Mouse (Mus musculus) liver, embryonic 11.5 days (tissue): ENCODE measurements around the gene Pnpla3. TPM values are rescaled to one million over a fixed set of nuclear protein-coding genes. Genes with fewer than 3 reads are reported as not detected.
A peak's percentile ranks its signal among the peaks of the same experiment; 100 is the strongest.

Source experiments
- ATAC-seq: fragments of 200-750 bp; cut with Nextera tagmentation; replicated peaks from 2 replicates; pipeline ENCODE4 v1.8.0; 2017; ENCODE audit warnings: moderate number of reproducible peaks, mild to moderate bottlenecking, moderate TSS enrichment, moderate library complexity; ENCODE audit not compliant: low FRiP score
- DNase-seq: peaks from one replicate; pipeline ENCODE4 v3.0.0-alpha.2; 2017; ENCODE audit warnings: low spot score
- H3K27ac ChIP-seq: fragments of 300-500 bp; sonication (generic); 2 replicates; pipeline ENCODE4 v1.5.1; 2014; ENCODE audit warnings: mild to moderate bottlenecking, low read depth, low read length, control low read depth
- H3K27me3 ChIP-seq: fragments of 300-500 bp; sonication (generic); replicated peaks from 2 replicates; pipeline ENCODE4 v1.6.1; 2014; ENCODE audit warnings: low read length, mixed read lengths; ENCODE audit not compliant: control insufficient read depth, insufficient read depth
- H3K36me3 ChIP-seq: fragments of 300-500 bp; sonication (generic); 2 replicates; pipeline ENCODE4 v1.6.1; 2014; ENCODE audit warnings: mild to moderate bottlenecking, low read length, moderate library complexity, mixed read lengths; ENCODE audit not compliant: control insufficient read depth, insufficient read depth
- H3K4me1 ChIP-seq: fragments of 300-500 bp; sonication (generic); replicated peaks from 2 replicates; pipeline ENCODE4 v1.6.1; 2014; ENCODE audit warnings: low read length, mixed read lengths; ENCODE audit not compliant: control insufficient read depth, insufficient read depth
- H3K4me2 ChIP-seq: fragments of 300-500 bp; sonication (generic); 2 replicates; pipeline ENCODE4 v1.6.1; 2014; ENCODE audit warnings: mild to moderate bottlenecking, control low read depth, moderate library complexity
- H3K4me3 ChIP-seq: fragments of 300-500 bp; sonication (generic); 2 replicates; pipeline ENCODE4 v1.5.1; 2014; ENCODE audit warnings: low read depth, low read length, control low read depth
- H3K9ac ChIP-seq: fragments of 300-500 bp; sonication (generic); 2 replicates; pipeline ENCODE4 v1.6.1; 2014; ENCODE audit warnings: low read depth, low read length, control low read depth
- H3K9me3 ChIP-seq: fragments of 300-500 bp; sonication (generic); 2 replicates; pipeline ENCODE4 v1.6.1; 2016; ENCODE audit warnings: low read length, inconsistent platforms, mixed read lengths; ENCODE audit not compliant: control insufficient read depth
- WGBS: fragments of 180-500 bp; shearing (Covaris S2); extraction: QIAGEN DNeasy Blood & Tissue Kit; methylation state at CpG from one replicate; pipeline ENCODE4 v1.1.7; 2014; 5-methylcytosine and 5-hydroxymethylcytosine counted together
- microRNA-seq: library from miRNA; unstranded; fragments of <30 nt; microRNA quantifications from one replicate; pipeline ENCODE4, GENCODE M21; 2017; ENCODE audit warnings: borderline number of aligned reads
- polyA plus RNA-seq: library from polyadenylated mRNA; unstranded; fragments of >200 nt; fragmentation: Nextera tagmentation; extraction: Ambion mirVana; gene quantifications from 2 replicates; pipeline ENCODE4 v1.2.1, GENCODE M21; 2014

The Pnpla3 gene
- polyA plus RNA-seq, 1 experiment from 2014 or later = 2.3 TPM

- peaks cover 26% of the 10 kb centered on the region for H3K4me1 ChIP-seq
- WGBS = 2% methylated on average over 16 of the region's 16 CpGs
- peak; percentile 71 for DNase-seq
These were observed 63.6 kb downstream of the Pnpla3 start for GRCm38 (mm10) chr15:84231113-84231712.

GRCm38 (mm10) chr15:84231721-84232561 is 64.3 kb downstream of the Pnpla3 start, which contains the start of gene Parvb:
Gene Parvb, plus strand, starts transcription at chr15:84232043.
- Histone ChIP-seq H3K4me2 (peak within 1 kb of the TSS; percentile 87), H3K9me3 (no peaks in the 10 kb centered on the region), H3K27ac (peak within 1 kb of the TSS; percentile 89), H3K36me3 (no peaks in the 10 kb centered on the region), H3K27me3 (no peaks in the 10 kb centered on the region), H3K9ac (peak within 1 kb of the TSS; percentile 77), H3K4me3 (peak within 1 kb of the TSS; percentile 74), H3K4me1 (peaks cover 26% of the 10 kb centered on the region)
- DNase-seq (peak; percentile 72), ATAC-seq (peak; percentile 70)
- WGBS = under 1% methylated on average over 53 of the region's 53 CpGs

More at GRCm38 (mm10) chr15:84231113-84231712, 63.6 kb downstream of the Pnpla3 start:
- Histone ChIP-seq H3K27me3 (no peaks in the 10 kb centered on the region), H3K9me3 (no peaks in the 10 kb centered on the region), H3K36me3 (no peaks in the 10 kb centered on the region), H3K9ac (peak overlapping the region; percentile 77), H3K4me3 (peak overlapping the region; percentile 74), H3K27ac (peak overlapping the region; percentile 89), H3K4me2 (peak overlapping the region; percentile 87)
- ATAC-seq = peak; percentile 93

- Histone ChIP-seq H3K27me3 (no peaks in the 10 kb centered on the region), H3K9ac (peak overlapping the region; percentile 77), H3K9me3 (no peaks in the 10 kb centered on the region), H3K27ac (0 out of 2 replicates have a peak overlapping the region, but pooled peaks have one; percentile 89), H3K36me3 (no peaks in the 10 kb centered on the region), H3K4me1 (peaks cover 26% of the 10 kb centered on the region), H3K4me2 (peak overlapping the region; percentile 87), H3K4me3 (peak overlapping the region; percentile 74)
- WGBS = 20% methylated on average over 8 of the region's 8 CpGs
- ATAC-seq (no peak), DNase-seq (no peak)
These were observed 65.0 kb downstream of the Pnpla3 start for GRCm38 (mm10) chr15:84232609-84233008.

GRCm38 (mm10) chr15:84234794-84235581 is 67.4 kb downstream of the Pnpla3 start:
- WGBS = 75% methylated on average over 7 of the region's 7 CpGs

GRCm38 (mm10) chr15:84235646-84236045 is 68.0 kb downstream of the Pnpla3 start:
- Histone ChIP-seq H3K9me3 (no peaks in the 10 kb centered on the region), H3K27ac (no peak overlapping the region), H3K4me3 (no peak overlapping the region), H3K9ac (no peak overlapping the region), H3K27me3 (peaks cover 2% of the 10 kb centered on the region; the same call in 1 of the 2 replicates), H3K4me2 (no peak overlapping the region), H3K4me1 (peaks cover 31% of the 10 kb centered on the region), H3K36me3 (no peaks in the 10 kb centered on the region)
- ATAC-seq (no peak), DNase-seq (no peak)
- WGBS = 44% methylated on average over 7 of the region's 7 CpGs

More at GRCm38 (mm10) chr15:84234794-84235581, 67.4 kb downstream of the Pnpla3 start:
- DNase-seq = no peak
- H3K4me1 ChIP-seq = peaks cover 33% of the 10 kb centered on the region
- H3K36me3 ChIP-seq = no peaks in the 10 kb centered on the region
- no peaks in the 10 kb centered on the region for H3K9me3 ChIP-seq
- H3K27ac ChIP-seq = no peak overlapping the region
- H3K9ac ChIP-seq = no peak overlapping the region
- H3K4me2 ChIP-seq = no peak overlapping the region
- H3K27me3 ChIP-seq = peaks cover 2% of the 10 kb centered on the region; the same call in 1 of the 2 replicates
- no peak overlapping the region for H3K4me3 ChIP-seq
- ATAC-seq = no peak

Small RNAs within 50 kb of the gene (microRNA-seq; reads per million reads assigned to microRNA genes)
- gene Mir6392 = not detected

Other genes starting within 250 kb of the Pnpla3 start
- gene Efcab6, start 102.5 kb upstream of the Pnpla3 start, polyA plus RNA-seq = not detected in 2 replicates
- gene Sult4a1, start 62.1 kb upstream of the Pnpla3 start, polyA plus RNA-seq = 0.81 and 0.88 TPM in 2 replicates
- gene Pnpla5, start 44.7 kb upstream of the Pnpla3 start, polyA plus RNA-seq = not detected in 2 replicates
- gene Samm50, start 24.4 kb downstream of the Pnpla3 start, polyA plus RNA-seq = 137 and 148 TPM in 2 replicates
- gene Parvb, start 64.2 kb downstream of the Pnpla3 start, polyA plus RNA-seq = 13.9 and 15.4 TPM in 2 replicates
- 5.9 and 6.0 TPM in 2 replicates for gene Parvg, start 156.2 kb downstream of the Pnpla3 start, polyA plus RNA-seq